Mouse (Mus musculus) intestine, postnatal 0 days (tissue): ENCODE measurements around the gene Ppp2r5a. TPM values are rescaled to one million over a fixed set of nuclear protein-coding genes. Genes with fewer than 3 reads are reported as not detected.

ENCODE experiments used
- ATAC-seq: fragments of 200-750 bp; cut with Nextera tagmentation; 2 replicates; pipeline ENCODE4 v1.8.0; 2017; ENCODE audit warnings: mild to moderate bottlenecking, moderate TSS enrichment, moderate library complexity
- H3K27ac ChIP-seq: fragments of 300-500 bp; sonication (generic); 2 replicates; pipeline ENCODE4 v1.5.1; 2014; ENCODE audit warnings: mild to moderate bottlenecking, low read depth, low read length, moderate library complexity
- H3K27me3 ChIP-seq: fragments of 300-500 bp; sonication (generic); replicated peaks from 2 replicates; pipeline ENCODE4 v1.6.1; 2014; ENCODE audit warnings: low read length, mixed read lengths; ENCODE audit not compliant: control insufficient read depth, insufficient read depth
- H3K36me3 ChIP-seq: fragments of 300-500 bp; sonication (generic); 2 replicates; pipeline ENCODE4 v1.6.1; 2014; ENCODE audit warnings: mild to moderate bottlenecking, moderate library complexity; ENCODE audit not compliant: control insufficient read depth, insufficient read depth
- H3K4me1 ChIP-seq: fragments of 300-500 bp; sonication (generic); replicated peaks from 2 replicates; pipeline ENCODE4 v1.6.1; 2014; ENCODE audit warnings: antibody characterized with exemption, low read length, mixed read lengths; ENCODE audit not compliant: control insufficient read depth, insufficient read depth
- H3K4me2 ChIP-seq: fragments of 300-500 bp; sonication (generic); replicated peaks from 2 replicates; pipeline ENCODE4 v1.6.1; 2014; ENCODE audit warnings: low read depth, mild to moderate bottlenecking, moderate library complexity
- H3K4me3 ChIP-seq: fragments of 300-500 bp; sonication (generic); 2 replicates; pipeline ENCODE4 v1.5.1; 2014; ENCODE audit warnings: low read depth, low read length
- H3K9ac ChIP-seq: fragments of 300-500 bp; sonication (generic); 2 replicates; pipeline ENCODE4 v1.6.1; 2014; ENCODE audit warnings: mild to moderate bottlenecking, low read depth, low read length
- H3K9me3 ChIP-seq: fragments of 300-500 bp; sonication (generic); 2 replicates; pipeline ENCODE4 v1.6.1; 2016; ENCODE audit warnings: mixed run types; ENCODE audit not compliant: control insufficient read depth
- CTCF ChIP-seq: sonication (generic); IDR thresholded peaks from 2 replicates; pipeline ENCODE4 v1.5.1; 2016; ENCODE audit warnings: low read depth, mild to moderate bottlenecking, control low read depth, antibody characterized with exemption, moderate library complexity
- WGBS: fragments of 180-500 bp; shearing (Covaris S2); extraction: QIAGEN DNeasy Blood & Tissue Kit; methylation state at CpG from one replicate; pipeline ENCODE4 v1.1.7; 2014; 5-methylcytosine and 5-hydroxymethylcytosine counted together
- polyA plus RNA-seq: library from polyadenylated mRNA; unstranded; fragments of >200 nt; fragmentation: Nextera tagmentation; extraction: Ambion mirVana; gene quantifications from 2 replicates; pipeline ENCODE4 v1.2.1, GENCODE M21; 2015

The Ppp2r5a gene
- polyA plus RNA-seq, 1 experiment from 2014 or later, result 28.7 TPM

DNA sequence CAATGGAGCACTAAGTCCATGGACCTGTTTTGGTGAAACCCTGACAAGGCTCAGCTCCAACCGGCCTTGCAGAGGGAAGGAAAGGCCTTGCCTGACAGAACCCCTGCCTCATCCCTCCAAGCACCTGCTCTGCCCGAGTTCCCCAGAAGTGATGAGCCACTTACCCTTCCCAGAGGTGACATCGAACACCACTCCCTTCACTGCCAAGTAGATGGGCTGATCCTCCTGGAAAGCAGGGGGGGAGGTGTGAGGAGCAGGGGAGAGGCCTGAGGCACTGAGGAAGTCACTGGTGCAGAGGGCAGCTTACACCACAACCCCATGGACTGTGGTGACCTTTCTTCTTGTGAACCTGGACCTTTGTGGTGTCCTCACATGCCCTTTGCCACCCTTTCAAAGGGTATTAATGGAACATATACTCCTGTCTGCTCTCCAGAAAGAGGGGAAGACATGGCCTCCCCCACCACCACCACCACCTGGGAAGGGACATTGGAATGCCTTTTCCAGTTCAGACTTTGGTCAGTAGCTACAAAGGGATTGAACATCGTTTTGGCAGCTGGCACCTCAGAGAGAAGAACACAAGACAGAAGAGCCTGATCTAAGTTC is 91.7 kb downstream of the Ppp2r5a start:
- no peak overlapping the region for H3K27ac ChIP-seq
- no peak for TF ChIP-seq CTCF

GRCm38 (mm10) chr1:191307766-191308455 is 95.2 kb downstream of the Ppp2r5a start:
- 87% methylated on average over 9 of the region's 9 CpGs for WGBS

More for the DNA sequence above, 91.7 kb downstream of the Ppp2r5a start:
- no peak overlapping the region for H3K9ac ChIP-seq
- 65% methylated on average over 4 of the region's 4 CpGs for WGBS
- H3K4me2 ChIP-seq, result no peak overlapping the region
- H3K4me3 ChIP-seq, result no peak overlapping the region
- no peak for ATAC-seq
- H3K27me3 ChIP-seq, result no peaks in the 10 kb centered on the region
- no peaks in the 10 kb centered on the region for H3K9me3 ChIP-seq
- H3K36me3 ChIP-seq, result peaks cover 5% of the 10 kb centered on the region; the same call in 1 of the 2 replicates
- H3K4me1 ChIP-seq, result no peaks in the 10 kb centered on the region

GRCm38 (mm10) chr1:191306316-191306715 is 96.8 kb downstream of the Ppp2r5a start:
- Histone ChIP-seq H3K4me3 (no peak overlapping the region), H3K36me3 (peaks cover 5% of the 10 kb centered on the region; the same call in 1 of the 2 replicates), H3K4me1 (no peaks in the 10 kb centered on the region), H3K27ac (no peak overlapping the region), H3K9ac (no peak overlapping the region), H3K9me3 (no peaks in the 10 kb centered on the region), H3K4me2 (no peak overlapping the region), H3K27me3 (no peaks in the 10 kb centered on the region)
- WGBS, result 86% methylated on average over 9 of the region's 9 CpGs
- peak; percentile 49 for TF ChIP-seq CTCF
- no peak for ATAC-seq

More at GRCm38 (mm10) chr1:191307766-191308455, 95.2 kb downstream of the Ppp2r5a start:
- Histone ChIP-seq H3K4me2 (no peak overlapping the region), H3K27me3 (no peaks in the 10 kb centered on the region), H3K4me3 (no peak overlapping the region), H3K36me3 (peaks cover 5% of the 10 kb centered on the region; the same call in 1 of the 2 replicates), H3K27ac (no peak overlapping the region), H3K4me1 (no peaks in the 10 kb centered on the region), H3K9ac (no peak overlapping the region), H3K9me3 (no peaks in the 10 kb centered on the region)
- peak; percentile 59 for TF ChIP-seq CTCF
- no peak for ATAC-seq

DNA sequence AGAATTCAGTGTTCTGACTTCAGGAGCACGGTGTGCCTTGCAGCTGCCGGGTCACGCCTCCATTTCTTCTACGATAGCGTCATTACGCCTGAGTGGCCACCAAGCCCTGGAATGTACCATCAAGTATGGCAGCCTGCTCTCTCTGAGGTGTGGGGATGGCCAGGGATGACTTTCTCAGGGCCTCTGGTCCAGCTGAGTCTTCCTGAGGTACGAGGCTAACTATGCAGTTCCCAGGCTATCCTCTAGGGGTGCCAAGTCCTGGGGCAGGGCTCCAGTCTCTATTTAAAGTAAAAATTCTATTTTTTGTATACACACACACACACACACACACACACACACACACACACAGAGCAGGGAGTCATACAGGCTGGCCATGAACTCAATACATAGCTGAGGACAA is 97.5 kb downstream of the Ppp2r5a start:
- peak; percentile 68 for TF ChIP-seq CTCF
- H3K27me3 ChIP-seq, result no peaks in the 10 kb centered on the region
- no peak overlapping the region for H3K4me2 ChIP-seq
- H3K4me1 ChIP-seq, result no peaks in the 10 kb centered on the region
- no peaks in the 10 kb centered on the region for H3K9me3 ChIP-seq
- 70% methylated on average over 7 of the region's 7 CpGs for WGBS
- no peak overlapping the region for H3K27ac ChIP-seq
- no peak overlapping the region for H3K9ac ChIP-seq
- ATAC-seq, result no peak
- H3K36me3 ChIP-seq, result peaks cover 5% of the 10 kb centered on the region; the same call in 1 of the 2 replicates
- no peak overlapping the region for H3K4me3 ChIP-seq

- no peak overlapping the region for H3K4me3 ChIP-seq
- H3K9me3 ChIP-seq, result no peaks in the 10 kb centered on the region
- WGBS, result 55% methylated on average over 6 of the region's 6 CpGs
- H3K27me3 ChIP-seq, result no peaks in the 10 kb centered on the region
- peaks cover 5% of the 10 kb centered on the region; the same call in 1 of the 2 replicates for H3K36me3 ChIP-seq
- H3K4me1 ChIP-seq, result no peaks in the 10 kb centered on the region
- no peak overlapping the region for H3K4me2 ChIP-seq
- TF ChIP-seq CTCF, result no peak
- H3K9ac ChIP-seq, result no peak overlapping the region
- peak; percentile 81 for ATAC-seq
- peak overlapping the region; percentile 46; the same call in 1 of the 2 replicates for H3K27ac ChIP-seq
Measured at GRCm38 (mm10) chr1:191304216-191304615, 98.9 kb downstream of the Ppp2r5a start.

DNA sequence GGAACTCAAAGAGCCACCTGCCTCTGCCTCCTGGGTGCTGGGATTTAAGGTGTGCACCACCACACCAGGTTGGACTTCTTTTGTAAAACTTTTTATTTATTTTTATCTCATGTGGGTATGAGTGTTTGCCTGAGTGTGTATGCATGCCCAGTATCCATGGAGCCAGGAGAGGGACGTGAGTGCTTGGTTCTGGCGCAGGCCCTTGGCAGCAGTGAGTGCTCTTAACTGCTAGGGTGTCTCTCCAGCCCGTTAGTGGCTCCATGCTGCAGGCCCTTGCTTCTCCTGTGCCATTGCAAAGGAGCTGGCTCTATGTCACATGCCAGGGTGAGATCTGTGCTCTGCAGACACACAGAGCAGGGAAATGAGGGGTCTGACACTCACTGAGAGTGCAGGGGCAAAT is 99.3 kb downstream of the Ppp2r5a start:
- peaks cover 5% of the 10 kb centered on the region; the same call in 1 of the 2 replicates for H3K36me3 ChIP-seq
- no peak overlapping the region for H3K4me3 ChIP-seq
- H3K4me2 ChIP-seq, result no peak overlapping the region
- peak overlapping the region; percentile 46; the same call in 1 of the 2 replicates for H3K27ac ChIP-seq
- H3K9me3 ChIP-seq, result no peaks in the 10 kb centered on the region
- H3K27me3 ChIP-seq, result no peaks in the 10 kb centered on the region
- H3K4me1 ChIP-seq, result no peaks in the 10 kb centered on the region
- 71% methylated on average over 3 of the region's 3 CpGs for WGBS
- no peak for ATAC-seq
- no peak for TF ChIP-seq CTCF
- no peak overlapping the region for H3K9ac ChIP-seq

Other genes with a start within 250 kb of the Ppp2r5a start
- gene Fam71a, start 238.5 kb downstream of the Ppp2r5a start, polyA plus RNA-seq, result not detected in 2 replicates
- 5.0 and 6.7 TPM in 2 replicates for gene Atf3, start 185.2 kb downstream of the Ppp2r5a start, polyA plus RNA-seq
- gene Nenf, start 85.1 kb downstream of the Ppp2r5a start, polyA plus RNA-seq, result 171 and 174 TPM in 2 replicates
- 14.6 and 15.4 TPM in 2 replicates for gene Tmem206, start 77.4 kb downstream of the Ppp2r5a start, polyA plus RNA-seq
- gene Dtl, start 172.3 kb upstream of the Ppp2r5a start, polyA plus RNA-seq, result 6.1 and 6.6 TPM in 2 replicates
- 11.2 and 11.4 TPM in 2 replicates for gene Ints7, start 172.4 kb upstream of the Ppp2r5a start, polyA plus RNA-seq